Mouse (Mus musculus) c-Kit-positive CD71-negative TER-119-negative erythroid progenitor cells, embryonic 14.5 days (primary cell): ENCODE results near the gene Mei1.
"Not testable (repeated sequence)": the region's sequence is repeated elsewhere in the genome, so short reads cannot be mapped to it uniquely, and the experiment has no call there.

Experiments used
- DNase-seq: peaks from one replicate; pipeline ENCODE4 v3.0.0-alpha.2; 2013; ENCODE audit warnings: low read depth

The Mei1 gene

GRCm38 (mm10) chr15:82086131-82086530 lies 16.3 kb downstream of the Mei1 start:
- DNase-seq, result no peak

- DNase-seq, result no peak
These were observed 17.5 kb downstream of the Mei1 start for GRCm38 (mm10) chr15:82087266-82087665.

- no peak for DNase-seq
These were observed 21.3 kb downstream of the Mei1 start for GRCm38 (mm10) chr15:82091061-82091460.

GRCm38 (mm10) chr15:82106953-82107555 lies 37.3 kb downstream of the Mei1 start:
- peak; percentile 48 for DNase-seq

- DNase-seq, result no peak
These were observed 50.7 kb downstream of the Mei1 start for GRCm38 (mm10) chr15:82120544-82120943.

GRCm38 (mm10) chr15:82126690-82127089 lies 56.9 kb downstream of the Mei1 start:
- DNase-seq, result not testable (repeated sequence)

GRCm38 (mm10) chr15:82127426-82128374 lies 57.9 kb downstream of the Mei1 start, which contains the start of gene Ccdc134:
Gene Ccdc134 (plus strand): TSS chr15:82127922.
- DNase-seq, result peak; percentile 88

GRCm38 (mm10) chr15:82128398-82128797 lies 58.6 kb downstream of the Mei1 start:
- DNase-seq, result no peak

- DNase-seq, result no peak
These were observed 60.8 kb downstream of the Mei1 start for GRCm38 (mm10) chr15:82130599-82130998.

GRCm38 (mm10) chr15:82135372-82135771 lies 65.6 kb downstream of the Mei1 start:
- no peak for DNase-seq

- DNase-seq, result no peak
These were observed 68.8 kb downstream of the Mei1 start for GRCm38 (mm10) chr15:82138565-82138964.

- no peak for DNase-seq
These were observed 69.4 kb downstream of the Mei1 start for GRCm38 (mm10) chr15:82139196-82139595.

GRCm38 (mm10) chr15:82140355-82140754 lies 70.6 kb downstream of the Mei1 start:
- no peak for DNase-seq

- DNase-seq, result no peak
These were observed 74.4 kb downstream of the Mei1 start for GRCm38 (mm10) chr15:82144157-82144556.

GRCm38 (mm10) chr15:82145408-82145807 lies 75.6 kb downstream of the Mei1 start:
- DNase-seq, result no peak

- no peak for DNase-seq
These were observed 76.3 kb downstream of the Mei1 start for GRCm38 (mm10) chr15:82145851-82146769.

GRCm38 (mm10) chr15:82146770-82147610 lies 77.2 kb downstream of the Mei1 start, which contains the start of gene Srebf2:
Gene Srebf2 (plus strand): TSS chr15:82147181.
- DNase-seq, result peak; percentile 99

- no peak for DNase-seq
These were observed 77.9 kb downstream of the Mei1 start for GRCm38 (mm10) chr15:82147611-82148111.

GRCm38 (mm10) chr15:82148510-82148911 lies 78.7 kb downstream of the Mei1 start:
- DNase-seq, result no peak

- no peak for DNase-seq
These were observed 80.2 kb downstream of the Mei1 start for GRCm38 (mm10) chr15:82150042-82150441.

GRCm38 (mm10) chr15:82151176-82151575 lies 81.4 kb downstream of the Mei1 start:
- DNase-seq, result no peak
